Mouse (Mus musculus) erythroblast, embryonic 14.5 days (primary cell): ENCODE measurements around the gene Lhb.

Experiments
- GATA1 ChIP-seq: IDR thresholded peaks from 2 replicates; pipeline ENCODE4 v1.6.1; 2012; ENCODE audit warnings: low read length, inconsistent platforms, mixed read lengths
- TAL1 ChIP-seq: IDR thresholded peaks from 3 replicates; pipeline ENCODE4 v1.6.1; 2012; ENCODE audit warnings: low read length, inconsistent platforms, mixed read lengths

DNA sequence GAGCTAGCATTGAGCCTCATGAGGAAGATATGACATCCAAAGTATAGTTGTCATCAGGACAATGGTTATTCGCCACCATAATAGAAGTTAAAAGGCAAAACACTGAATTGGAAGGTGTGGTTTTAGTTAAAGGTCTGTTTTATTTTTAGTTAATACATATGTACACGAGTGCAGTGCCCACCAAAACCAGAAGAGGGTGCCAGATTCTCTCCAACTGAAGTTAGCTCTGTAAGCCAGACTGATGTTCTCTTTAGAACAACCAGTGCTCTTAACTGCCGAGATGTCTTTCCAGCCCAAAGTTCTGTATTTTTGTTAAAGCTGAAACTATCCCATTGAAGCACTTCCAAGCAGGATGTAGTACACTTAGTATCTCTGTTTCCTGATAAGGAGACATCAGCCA lies 50.2 kb downstream of the Lhb start:
- no peak for TF ChIP-seq GATA1
- TF ChIP-seq TAL1: no peak
